Mouse (Mus musculus): ENCODE measurements at regions not wholly inside any gene's neighbourhood (a gene's known extent, or its start where the extent isn't known, plus 50 kb on each side); places are given as distances from the start of the nearest gene placed in this dataset.
A peak's percentile ranks its signal among the peaks of the same experiment; 100 is the strongest.

GRCm38 (mm10) chr2:47263690-47264089, 1550.2 kb upstream of the Acvr2a start:
- H3K4me1 ChIP-seq: no peaks in the 10 kb centered on the region
- no peak overlapping the region for H3K9ac ChIP-seq
- no peak overlapping the region for H3K27ac ChIP-seq
- no peak overlapping the region for H3K4me2 ChIP-seq
- H3K9me3 ChIP-seq: no peaks in the 10 kb centered on the region
- no peak for ATAC-seq (ENCODE audit: low FRiP score)
- H3K4me3 ChIP-seq (replicated peaks): no peak overlapping the region
- no peaks in the 10 kb centered on the region for H3K36me3 ChIP-seq (replicated peaks)
- no peaks in the 10 kb centered on the region for H3K27me3 ChIP-seq

- 85% methylated on average over 2 of the region's 2 CpGs for WGBS
- no peak overlapping the region for H3K9ac ChIP-seq
- no peak overlapping the region for H3K27ac ChIP-seq
- no peaks in the 10 kb centered on the region for H3K4me1 ChIP-seq
- H3K9me3 ChIP-seq: no peaks in the 10 kb centered on the region
- ATAC-seq (ENCODE audit: low FRiP score): no peak
- H3K4me2 ChIP-seq: no peak overlapping the region
- no peaks in the 10 kb centered on the region for H3K36me3 ChIP-seq (replicated peaks)
- H3K27me3 ChIP-seq: no peaks in the 10 kb centered on the region
- no peak overlapping the region for H3K4me3 ChIP-seq (replicated peaks)
These were observed 1548.0 kb upstream of the Acvr2a start for GRCm38 (mm10) chr2:47265901-47266300.

- 44% methylated on average over 3 of the region's 3 CpGs for WGBS
These were observed 1518.4 kb upstream of the Acvr2a start for GRCm38 (mm10) chr2:47295546-47295945.

GRCm38 (mm10) chr2:47302056-47302455, 1511.9 kb upstream of the Acvr2a start:
- WGBS: 84% methylated on average over 6 of the region's 6 CpGs
- Histone ChIP-seq H3K9ac (no peak overlapping the region), H3K36me3 (replicated peaks) (no peaks in the 10 kb centered on the region), H3K27me3 (no peaks in the 10 kb centered on the region), H3K9me3 (no peaks in the 10 kb centered on the region), H3K4me3 (replicated peaks) (no peak overlapping the region), H3K4me1 (no peaks in the 10 kb centered on the region), H3K4me2 (no peak overlapping the region), H3K27ac (no peak overlapping the region)
- no peak for ATAC-seq (ENCODE audit: low FRiP score)

More at GRCm38 (mm10) chr2:47295546-47295945, 1518.4 kb upstream of the Acvr2a start:
- Histone ChIP-seq H3K27me3 (no peaks in the 10 kb centered on the region), H3K9ac (no peak overlapping the region), H3K36me3 (replicated peaks) (no peaks in the 10 kb centered on the region), H3K27ac (no peak overlapping the region), H3K9me3 (no peaks in the 10 kb centered on the region), H3K4me3 (replicated peaks) (no peak overlapping the region), H3K4me1 (no peaks in the 10 kb centered on the region), H3K4me2 (no peak overlapping the region)
- 0 out of 2 replicates have a peak, but pooled peaks have one; percentile 30 for ATAC-seq (ENCODE audit: low FRiP score)

- no peak overlapping the region for H3K4me3 ChIP-seq (replicated peaks)
- H3K4me1 ChIP-seq: no peaks in the 10 kb centered on the region
- H3K27me3 ChIP-seq: no peaks in the 10 kb centered on the region
- H3K4me2 ChIP-seq: no peak overlapping the region
- 56% methylated on average over 1 of the region's 1 CpGs for WGBS
- H3K36me3 ChIP-seq (replicated peaks): no peaks in the 10 kb centered on the region
- ATAC-seq (ENCODE audit: low FRiP score): no peak
- no peak overlapping the region for H3K27ac ChIP-seq
- H3K9me3 ChIP-seq: no peaks in the 10 kb centered on the region
- no peak overlapping the region for H3K9ac ChIP-seq
These were observed 1483.3 kb upstream of the Acvr2a start for GRCm38 (mm10) chr2:47330574-47330973.

- WGBS: 47% methylated on average over 8 of the region's 8 CpGs
- Histone ChIP-seq H3K4me1 (no peaks in the 10 kb centered on the region), H3K4me3 (replicated peaks) (no peak overlapping the region), H3K27ac (no peak overlapping the region), H3K9ac (no peak overlapping the region), H3K36me3 (replicated peaks) (no peaks in the 10 kb centered on the region), H3K9me3 (no peaks in the 10 kb centered on the region), H3K27me3 (no peaks in the 10 kb centered on the region), H3K4me2 (no peak overlapping the region)
- peak; percentile 39; the same call in 1 of the 2 replicates for ATAC-seq (ENCODE audit: low FRiP score)
These were observed 1479.3 kb upstream of the Acvr2a start for GRCm38 (mm10) chr2:47334406-47335113.

- Histone ChIP-seq H3K9ac (no peak overlapping the region), H3K27ac (no peak overlapping the region), H3K4me2 (no peak overlapping the region), H3K9me3 (no peaks in the 10 kb centered on the region), H3K4me1 (no peaks in the 10 kb centered on the region), H3K36me3 (replicated peaks) (no peaks in the 10 kb centered on the region), H3K4me3 (replicated peaks) (no peak overlapping the region), H3K27me3 (no peaks in the 10 kb centered on the region)
- WGBS: 89% methylated on average over 1 of the region's 1 CpGs
- no peak for ATAC-seq (ENCODE audit: low FRiP score)
These were observed 1450.4 kb upstream of the Acvr2a start for GRCm38 (mm10) chr2:47363476-47363875.

- Histone ChIP-seq H3K9ac (no peak overlapping the region), H3K27me3 (no peaks in the 10 kb centered on the region), H3K4me2 (no peak overlapping the region), H3K27ac (no peak overlapping the region), H3K4me1 (no peaks in the 10 kb centered on the region), H3K9me3 (no peaks in the 10 kb centered on the region), H3K36me3 (replicated peaks) (no peaks in the 10 kb centered on the region), H3K4me3 (replicated peaks) (no peak overlapping the region)
- ATAC-seq (ENCODE audit: low FRiP score): no peak
These were observed 1445.6 kb upstream of the Acvr2a start for GRCm38 (mm10) chr2:47368296-47368695.

All from forebrain, embryonic 12.5 days (tissue).